Mouse (Mus musculus): ENCODE measurements around the gene Ulk4. TPM values are rescaled to one million over a fixed set of nuclear protein-coding genes. Genes with fewer than 3 reads are reported as not detected.

The Ulk4 gene
- total RNA-seq, 2 experiments from 2014 or later: 7.2 to 7.5 TPM

DNA sequence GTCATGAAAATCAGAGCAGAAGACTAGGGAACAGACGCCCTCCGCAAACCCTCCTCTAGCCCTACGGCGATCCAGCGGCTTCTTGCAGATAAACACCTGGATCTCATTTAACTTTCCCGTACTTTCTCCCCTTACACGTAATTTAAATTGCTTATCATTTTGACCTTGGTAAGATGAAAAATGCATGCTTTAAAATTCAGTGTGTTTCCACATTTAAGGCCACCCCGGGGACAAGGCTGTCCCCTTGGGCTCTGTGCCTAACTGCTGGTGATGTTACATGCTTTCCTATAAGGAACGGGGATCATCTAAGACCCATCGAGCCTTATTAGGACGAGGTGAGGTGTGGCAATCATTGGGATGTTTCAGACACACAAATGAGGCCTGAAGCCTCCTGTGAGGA is 256.6 kb downstream of the Ulk4 start:
- intact Hi-C loops (cut with DNase I): no loop called here

DNA sequence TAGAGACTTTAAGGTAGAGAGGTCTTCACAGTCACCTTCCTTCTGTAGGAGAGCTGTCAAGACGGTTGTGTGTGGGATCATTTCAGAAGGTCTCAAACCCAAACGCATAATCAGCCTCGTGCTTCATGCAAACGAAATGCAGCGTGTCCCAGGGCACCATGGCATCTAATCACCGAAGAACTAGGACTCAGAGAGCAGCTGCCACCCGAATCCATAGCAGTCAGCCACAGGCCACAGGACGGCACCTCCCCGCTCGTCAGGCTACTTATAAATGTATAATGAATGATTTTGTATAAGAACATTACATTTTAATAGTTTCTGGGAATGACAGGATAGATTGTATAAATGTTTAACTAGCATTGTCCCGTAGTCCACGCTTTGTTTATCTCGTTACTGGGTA is 257.1 kb downstream of the Ulk4 start:
- intact Hi-C loops (cut with DNase I): no loop called here
- DNase-seq (ENCODE audit: extremely low spot score in 1 of 2, low spot score in 2 of 2): no peak

More for the DNA sequence above, 256.6 kb downstream of the Ulk4 start:
- no peak for DNase-seq (ENCODE audit: extremely low spot score in 1 of 2, low spot score in 2 of 2)

DNA sequence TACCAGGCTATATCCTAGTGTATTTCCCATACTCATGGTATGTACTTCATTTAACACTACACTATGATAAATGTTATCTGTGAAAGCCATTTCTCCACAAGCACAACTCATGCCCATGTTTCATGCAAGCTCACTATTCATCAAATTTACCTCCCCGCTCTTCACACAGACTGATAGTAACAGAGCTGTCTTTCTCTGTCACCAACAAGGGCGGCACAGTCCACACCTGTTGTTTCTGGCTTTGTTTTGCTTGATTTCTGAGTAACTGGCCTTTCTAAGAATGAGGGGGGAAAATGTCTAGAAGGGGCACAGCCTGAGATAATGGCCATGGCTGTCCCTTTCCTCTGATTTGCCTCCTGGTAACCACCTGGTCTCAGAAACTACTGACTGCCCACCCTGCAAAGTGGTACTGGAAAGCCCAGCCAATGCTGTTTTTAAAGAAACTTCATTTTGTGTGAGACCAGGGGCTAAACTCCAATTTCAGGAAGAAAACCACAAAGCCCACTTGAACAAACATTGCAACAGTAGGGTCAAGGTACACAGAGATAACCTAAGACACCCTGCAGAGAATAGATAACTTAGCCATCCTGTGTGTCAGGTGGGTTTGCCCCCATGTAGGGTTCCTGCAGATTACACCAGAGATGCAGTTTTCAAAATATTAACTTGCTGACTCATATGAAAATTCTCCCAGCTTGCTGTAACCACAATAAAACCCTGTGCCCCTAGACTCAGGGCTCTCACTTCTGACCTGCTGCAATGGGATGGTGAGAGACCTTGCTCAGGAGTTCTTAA is 258.3 kb downstream of the Ulk4 start:
- no peak for DNase-seq (ENCODE audit: extremely low spot score in 1 of 2, low spot score in 2 of 2)

DNA sequence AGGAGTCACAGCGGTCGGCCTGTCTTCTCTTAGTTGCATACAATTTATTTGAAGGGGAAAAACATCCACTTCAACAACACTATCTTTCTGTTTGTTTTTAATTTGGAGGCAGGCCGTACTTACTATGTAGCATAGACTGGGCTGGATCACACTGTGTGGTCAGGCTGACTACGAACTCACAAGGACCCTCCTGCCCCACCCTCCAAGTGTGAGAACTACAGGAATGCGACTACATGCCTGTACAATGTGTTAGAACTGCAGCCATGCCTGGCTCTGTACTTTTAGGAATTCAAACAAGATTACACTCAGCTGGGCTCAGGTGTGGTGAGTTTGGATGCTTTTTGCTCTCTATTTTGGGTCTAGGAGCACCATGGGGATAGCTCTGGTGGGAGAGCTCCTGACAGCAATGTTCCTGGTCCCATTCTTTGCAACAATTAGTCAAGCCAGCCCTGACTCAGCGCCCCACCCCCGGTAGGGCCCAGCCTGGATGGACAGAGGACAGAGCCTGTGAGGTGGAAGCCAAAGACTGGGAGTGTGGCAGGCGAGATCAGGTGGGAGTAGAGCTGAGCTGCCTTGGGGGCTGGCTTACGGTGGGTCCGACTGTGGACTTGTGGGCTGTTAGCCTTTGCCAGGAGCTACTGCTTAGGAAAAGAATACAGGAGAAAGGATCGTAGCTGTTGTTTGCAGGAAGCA is 261.0 kb downstream of the Ulk4 start:
- intact Hi-C loops (cut with DNase I): no loop called here
- no peak for DNase-seq (ENCODE audit: extremely low spot score in 1 of 2, low spot score in 2 of 2)

More for the DNA sequence above, 258.3 kb downstream of the Ulk4 start:
- intact Hi-C loops (cut with DNase I): no loop called here

DNA sequence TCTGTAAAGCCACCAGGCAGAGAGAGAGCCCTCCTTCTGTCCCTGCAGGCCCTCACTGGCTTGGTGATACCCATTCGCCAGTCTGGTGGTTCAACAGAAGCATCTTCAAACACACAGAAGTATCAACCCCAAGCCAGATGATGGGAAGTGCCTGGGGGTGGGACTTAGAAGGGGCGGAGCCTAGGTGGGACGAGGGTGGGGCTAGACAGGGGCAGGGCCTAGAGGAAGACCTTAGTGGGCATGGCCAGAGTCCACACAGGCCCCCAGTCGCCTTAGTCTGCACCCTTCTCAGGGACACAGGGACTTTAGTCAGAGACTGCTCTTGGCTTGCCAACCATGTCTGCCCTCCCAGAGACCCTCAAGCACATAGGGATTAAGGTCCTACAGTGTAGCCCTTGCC is 265.5 kb downstream of the Ulk4 start:
- DNase-seq (ENCODE audit: extremely low spot score in 1 of 2, low spot score in 2 of 2): no peak
- intact Hi-C loops (cut with DNase I): no loop called here

DNA sequence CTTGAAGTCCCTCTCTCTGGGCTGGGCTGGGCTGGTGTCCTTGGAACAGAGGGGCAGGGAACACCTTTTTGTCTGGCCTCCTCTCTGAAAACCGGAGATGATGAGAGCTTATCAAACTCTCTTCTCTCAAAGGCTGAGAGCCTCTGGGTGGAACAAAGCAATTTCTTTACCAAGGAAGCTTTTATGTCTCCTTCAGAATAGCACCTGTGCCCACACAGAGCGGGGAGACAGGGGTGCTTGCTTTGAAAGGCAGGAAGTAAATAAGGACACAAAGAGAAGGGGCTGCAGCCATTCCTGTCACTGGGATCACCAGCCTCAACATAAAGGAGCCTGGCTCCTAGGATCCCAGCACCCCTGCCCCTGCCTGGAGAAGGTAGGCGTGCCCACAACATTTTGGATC is 266.5 kb downstream of the Ulk4 start:
- DNase-seq (ENCODE audit: extremely low spot score in 1 of 2, low spot score in 2 of 2): no peak
- intact Hi-C loops (cut with DNase I): no loop called here

DNA sequence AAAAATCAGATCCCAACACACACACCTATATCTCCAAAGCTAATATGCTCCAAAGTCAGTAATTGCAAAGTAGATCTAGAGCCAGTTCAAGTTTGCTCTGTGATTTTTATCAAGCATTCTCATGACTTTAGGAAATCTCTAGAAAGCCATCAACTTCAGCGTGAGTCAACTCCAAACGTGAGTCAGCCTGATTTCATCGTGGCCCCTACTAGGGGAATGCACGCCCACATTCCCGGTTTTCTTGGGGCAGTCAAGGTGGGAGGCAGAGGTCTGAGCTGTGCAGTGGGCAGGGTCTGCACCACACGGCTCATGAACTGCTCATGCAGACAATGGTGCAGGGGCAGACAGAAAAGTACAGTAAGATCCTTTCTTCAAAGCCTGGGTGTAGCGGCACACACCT is 271.0 kb downstream of the Ulk4 start:
- intact Hi-C loops (cut with DNase I): no loop called here
- DNase-seq (ENCODE audit: extremely low spot score in 1 of 2, low spot score in 2 of 2): no peak

DNA sequence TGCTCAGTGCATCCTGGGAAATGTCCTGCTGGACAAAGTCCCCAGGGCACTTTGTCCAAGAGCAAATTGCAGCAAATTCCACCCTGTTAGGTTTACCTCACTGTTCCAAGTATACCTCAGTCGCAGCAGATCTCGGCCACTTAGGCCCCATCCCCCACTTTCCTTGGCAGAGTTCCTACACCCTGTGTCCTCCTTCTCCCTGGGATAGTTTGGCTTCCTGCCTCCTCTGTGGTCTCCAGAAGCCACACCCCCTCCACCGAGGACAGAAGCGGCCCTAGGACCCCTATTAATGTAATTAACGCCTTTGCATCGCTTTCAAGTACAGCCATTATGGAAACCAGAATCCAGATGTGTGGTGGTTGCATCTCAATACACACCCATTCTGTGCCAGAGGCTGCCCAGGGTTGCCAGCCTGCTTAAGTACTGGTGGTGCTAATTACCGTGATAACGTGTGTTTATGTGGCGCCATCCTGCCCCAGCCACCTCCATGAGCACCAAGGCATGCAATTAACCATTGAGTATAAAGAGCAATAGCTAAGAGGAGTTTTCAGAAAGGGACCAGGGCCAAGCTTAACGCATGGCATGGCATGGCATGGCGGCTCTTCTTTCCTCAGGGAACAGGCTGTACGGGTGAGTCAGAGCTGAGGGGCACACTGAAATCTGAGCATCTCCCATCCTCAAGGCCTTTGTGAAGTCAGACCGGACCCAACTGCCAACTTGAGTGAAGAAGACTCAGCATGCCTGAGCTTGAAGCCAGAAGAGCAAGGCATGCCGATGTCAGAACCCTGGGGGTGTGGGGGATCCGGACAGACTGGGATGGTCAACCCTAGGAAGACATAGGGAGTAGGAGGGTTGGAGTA is 275.1 kb downstream of the Ulk4 start:
- peak in 1 of 2 experiments; percentile 73 for DNase-seq (ENCODE audit: extremely low spot score in 1 of 2, low spot score in 2 of 2)
- intact Hi-C loops (cut with DNase I): no loop called here

DNA sequence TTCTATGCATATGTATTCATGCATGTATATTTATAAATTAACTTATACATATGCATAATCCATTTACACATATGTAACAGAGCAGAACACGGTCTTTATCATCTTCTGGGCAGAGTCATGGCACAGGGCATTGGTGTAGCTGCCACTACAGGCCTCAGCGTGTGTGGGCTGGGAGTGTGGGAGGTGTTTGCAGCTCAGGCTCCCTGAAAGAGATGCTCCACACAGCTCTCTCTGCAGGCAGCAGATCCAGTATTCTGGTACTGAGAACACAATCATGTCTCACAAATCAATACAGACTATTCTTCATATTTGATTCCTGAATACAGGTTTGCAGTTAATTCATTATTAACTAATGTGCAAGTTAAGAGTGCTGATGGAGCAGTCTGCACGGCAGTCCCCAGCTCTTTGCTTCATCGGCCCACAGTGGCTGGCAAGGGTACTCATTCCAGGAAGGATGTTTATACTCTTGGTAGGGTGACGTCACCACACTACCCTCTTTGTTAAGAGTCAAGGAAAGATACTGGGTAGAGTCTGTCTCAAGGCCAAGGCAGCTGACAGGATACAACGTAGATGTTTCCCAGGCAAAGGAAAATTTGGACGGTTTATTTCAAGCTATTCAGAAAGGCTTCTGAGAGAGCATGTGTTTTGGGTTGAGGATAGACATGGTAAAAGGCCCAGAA is 276.2 kb downstream of the Ulk4 start:
- peak; percentile 55 to 58 for DNase-seq (ENCODE audit: extremely low spot score in 1 of 2, low spot score in 2 of 2)
- intact Hi-C loops (cut with DNase I): no loop called here

DNA sequence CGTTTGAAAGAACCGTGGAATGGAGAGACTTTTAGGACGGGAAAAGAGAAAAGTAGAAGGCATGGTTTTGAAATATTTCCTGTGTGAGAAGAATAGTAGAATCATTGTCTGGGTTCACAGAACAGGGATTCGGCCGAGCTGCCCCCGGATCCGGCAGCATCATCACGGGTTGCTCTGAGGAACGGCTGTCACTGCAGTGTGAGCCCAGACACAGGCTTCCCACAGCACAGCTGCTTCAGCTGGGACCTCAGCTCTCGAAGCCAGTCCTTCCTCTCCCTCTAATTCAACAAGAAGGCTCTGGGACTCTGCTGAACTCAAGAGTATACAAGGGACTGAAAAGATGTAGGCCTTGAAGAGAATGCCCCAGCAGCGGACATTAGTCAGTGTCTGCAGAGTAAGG is 278.3 kb downstream of the Ulk4 start:
- no peak for DNase-seq (ENCODE audit: extremely low spot score in 1 of 2, low spot score in 2 of 2)
- intact Hi-C loops (cut with DNase I): no loop called here

DNA sequence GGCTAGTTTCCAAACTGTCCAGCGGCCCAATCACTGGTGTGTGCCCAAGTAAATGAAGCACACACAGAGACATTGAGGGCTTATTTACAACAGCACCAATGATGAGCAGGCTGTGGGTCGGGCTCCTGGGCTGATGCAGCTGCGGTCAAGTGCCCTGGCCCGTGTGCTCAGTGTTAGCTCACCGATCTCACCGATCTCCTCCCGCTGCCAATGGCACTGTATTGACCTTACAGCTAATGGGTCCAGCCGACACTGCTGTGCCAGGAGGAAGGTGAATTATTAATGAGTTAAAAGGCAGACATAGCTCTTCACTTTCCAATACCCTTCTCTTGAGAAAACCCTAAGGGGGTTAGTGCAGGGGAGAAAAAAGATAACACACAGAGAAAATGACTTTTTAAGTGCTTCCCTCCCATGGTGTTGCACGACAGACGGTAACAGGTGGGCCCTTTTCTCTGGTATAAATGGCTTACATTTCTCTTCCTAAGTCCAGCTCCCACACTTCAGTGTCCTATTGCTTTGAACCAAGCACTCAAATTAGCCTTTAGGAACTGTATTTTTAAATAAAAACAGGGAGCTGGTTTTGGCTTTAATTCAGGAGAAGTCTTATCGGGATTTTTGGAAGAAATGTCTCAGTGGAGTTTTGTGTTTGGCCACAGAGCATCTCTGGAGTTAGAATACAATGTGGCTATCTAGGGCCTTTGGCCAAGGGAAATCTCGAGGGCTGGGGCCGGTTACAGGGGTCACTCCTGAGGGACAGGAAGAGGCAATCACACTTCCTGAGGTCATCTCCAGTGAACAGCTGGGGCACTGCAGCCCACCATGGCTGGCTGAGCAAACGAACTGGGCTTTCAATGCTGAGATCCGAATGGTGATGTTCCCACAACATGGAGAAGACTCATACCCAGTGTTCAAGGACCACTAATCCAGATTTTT is 282.5 kb downstream of the Ulk4 start:
- intact Hi-C loops (cut with DNase I): no loop called here
- no peak for DNase-seq (ENCODE audit: extremely low spot score in 1 of 2, low spot score in 2 of 2)

DNA sequence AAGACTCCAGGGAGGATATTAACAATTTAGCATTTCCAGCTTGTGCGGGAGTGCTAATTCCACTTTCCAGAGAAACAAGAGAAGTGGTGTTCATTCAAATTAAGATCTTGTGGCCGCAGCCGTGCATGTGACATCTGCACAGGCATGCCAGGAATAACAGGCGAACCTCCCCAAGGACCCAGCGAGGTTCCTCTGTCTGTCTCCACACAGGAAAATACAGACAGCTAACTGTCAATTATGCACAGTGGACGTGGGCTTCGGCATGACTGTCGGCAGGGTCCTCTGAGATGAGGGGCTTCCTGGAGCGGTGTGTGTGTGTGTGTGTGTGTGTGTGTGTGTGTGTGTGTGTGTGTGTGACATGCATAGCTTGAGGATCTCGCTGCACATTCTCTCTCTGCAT is 284.0 kb downstream of the Ulk4 start:
- intact Hi-C loops (cut with DNase I): no loop called here
- DNase-seq (ENCODE audit: extremely low spot score in 1 of 2, low spot score in 2 of 2): no peak

DNA sequence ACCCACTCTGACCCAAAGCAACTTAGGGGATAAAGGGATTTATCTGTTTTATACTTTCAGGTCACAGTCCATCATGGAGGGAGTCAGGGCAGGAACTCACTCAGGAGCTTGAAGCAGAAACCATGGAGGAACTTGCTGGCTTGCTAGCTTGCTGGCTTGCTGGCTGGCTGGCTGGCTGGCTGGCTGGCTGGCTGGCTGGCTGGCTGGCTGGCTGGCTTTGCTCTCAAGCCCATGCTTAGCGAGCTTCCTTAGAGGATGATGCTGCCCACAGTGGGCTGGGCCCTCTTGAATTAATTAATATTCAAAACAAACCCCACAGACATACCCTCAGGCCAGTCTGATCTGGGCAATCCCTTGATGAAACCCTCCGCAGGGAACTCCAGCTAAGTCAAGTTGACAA is 285.2 kb downstream of the Ulk4 start:
- no peak for DNase-seq (ENCODE audit: extremely low spot score in 1 of 2, low spot score in 2 of 2)
- intact Hi-C loops (cut with DNase I): no loop called here

DNA sequence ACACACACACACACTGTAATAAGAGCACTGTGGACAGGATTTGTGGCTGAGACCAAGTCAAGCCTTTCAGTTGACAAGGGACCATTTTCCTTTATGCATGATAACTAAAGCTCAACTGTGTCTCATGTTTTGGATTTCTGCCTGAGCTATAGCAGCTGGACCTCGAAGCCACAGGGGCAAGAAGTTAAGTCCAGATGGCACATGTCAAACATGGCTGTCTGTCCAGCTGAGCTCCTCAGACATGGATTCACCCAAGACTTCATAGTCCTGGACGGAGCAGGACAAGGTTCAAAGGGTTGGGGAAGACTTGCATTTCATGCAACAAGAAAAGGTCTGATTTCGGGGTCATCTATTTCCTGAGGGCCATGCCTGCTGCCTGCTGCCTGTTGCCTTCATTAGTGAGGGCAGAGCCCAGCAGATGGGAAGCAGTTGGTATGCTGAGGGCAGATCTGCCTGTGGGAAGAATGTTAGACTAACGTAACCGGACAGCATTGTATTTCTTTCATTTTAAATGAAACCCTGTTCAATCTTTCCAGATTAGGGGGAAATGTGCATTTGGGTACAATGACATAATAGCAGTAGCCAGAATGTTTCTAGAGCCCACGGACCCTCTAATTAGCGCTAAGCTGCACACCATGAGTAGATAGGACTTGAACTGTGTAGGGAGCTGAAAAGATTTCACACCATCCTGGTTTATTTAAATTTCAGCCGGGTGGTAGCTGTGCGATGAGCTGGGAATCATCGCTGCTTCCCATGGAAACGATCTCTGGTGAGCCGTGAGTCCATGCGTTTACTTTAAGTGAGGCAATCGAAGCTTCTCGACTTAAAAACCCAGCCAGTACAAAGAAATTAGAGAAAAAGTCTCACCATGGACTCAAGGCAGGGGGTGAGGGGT is 286.9 kb downstream of the Ulk4 start:
- DNase-seq (ENCODE audit: extremely low spot score in 1 of 2, low spot score in 2 of 2): no peak
- intact Hi-C loops (cut with DNase I): no loop called here

DNA sequence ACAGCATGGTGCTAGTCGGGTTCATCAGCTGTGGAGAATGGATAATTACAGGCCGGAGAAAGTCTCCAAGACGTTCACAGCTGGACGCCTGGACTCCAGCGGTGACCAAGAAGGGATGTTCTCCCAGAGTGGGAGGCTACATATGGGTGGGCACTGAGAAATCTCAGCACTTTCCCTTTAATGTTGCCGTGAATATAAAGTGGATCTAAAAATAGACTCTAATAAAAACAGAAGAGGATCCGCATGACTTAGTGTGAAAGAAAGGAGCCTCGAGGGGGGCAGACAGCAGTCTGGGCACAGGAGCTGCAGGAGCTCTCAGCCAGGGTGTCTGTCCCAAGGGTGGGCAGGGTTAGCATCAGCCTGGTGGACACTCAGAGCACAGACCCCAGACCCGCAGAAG is 288.9 kb downstream of the Ulk4 start:
- no peak for DNase-seq (ENCODE audit: extremely low spot score in 1 of 2, low spot score in 2 of 2)
- intact Hi-C loops (cut with DNase I): no loop called here

DNA sequence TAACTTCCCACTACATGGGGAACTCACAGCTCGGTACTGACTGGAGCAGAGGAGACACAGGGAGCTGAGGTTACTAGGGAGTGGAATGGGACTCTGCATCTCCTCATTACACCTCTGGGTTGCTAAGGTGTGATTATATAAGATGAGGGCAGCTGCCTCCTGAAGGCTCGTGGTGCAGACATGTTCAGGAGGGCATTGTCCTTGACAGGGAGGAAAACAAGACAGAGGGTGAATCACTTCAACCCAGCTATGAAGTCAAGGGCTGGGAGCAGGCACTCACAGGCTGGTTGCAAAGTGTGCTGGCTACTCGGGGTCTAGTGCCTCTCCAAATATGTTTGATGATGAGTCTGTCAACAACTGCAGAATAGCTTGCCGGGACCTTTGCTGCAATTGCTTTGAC is 290.0 kb downstream of the Ulk4 start:
- intact Hi-C loops (cut with DNase I): no loop called here

DNA sequence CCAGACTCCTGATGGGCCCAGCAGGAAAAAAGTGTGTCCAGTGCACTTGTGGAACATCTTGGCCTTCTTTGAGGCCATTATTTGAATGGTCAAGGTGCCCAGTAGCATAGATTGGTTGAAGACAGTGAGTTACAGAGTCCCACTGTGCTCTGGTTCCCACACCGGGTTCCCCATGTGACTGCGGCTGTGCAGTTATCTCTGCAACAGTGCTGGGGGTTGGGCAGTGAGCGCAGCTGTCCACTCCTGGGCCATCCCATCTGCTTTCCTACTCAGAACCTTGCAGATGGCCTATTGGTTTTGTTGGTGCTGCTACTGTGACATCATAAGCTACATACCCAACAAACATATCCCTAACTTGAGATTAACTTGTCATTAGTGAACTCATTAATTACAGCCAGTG is 290.7 kb downstream of the Ulk4 start:
- intact Hi-C loops (cut with DNase I): no loop called here
- DNase-seq (ENCODE audit: extremely low spot score in 1 of 2, low spot score in 2 of 2): no peak

More for the DNA sequence above, 290.0 kb downstream of the Ulk4 start:
- no peak for DNase-seq (ENCODE audit: extremely low spot score in 1 of 2, low spot score in 2 of 2)
